Comparison of ENCODE assay signal across 13 mouse cellular contexts in the genomic region with DNA sequence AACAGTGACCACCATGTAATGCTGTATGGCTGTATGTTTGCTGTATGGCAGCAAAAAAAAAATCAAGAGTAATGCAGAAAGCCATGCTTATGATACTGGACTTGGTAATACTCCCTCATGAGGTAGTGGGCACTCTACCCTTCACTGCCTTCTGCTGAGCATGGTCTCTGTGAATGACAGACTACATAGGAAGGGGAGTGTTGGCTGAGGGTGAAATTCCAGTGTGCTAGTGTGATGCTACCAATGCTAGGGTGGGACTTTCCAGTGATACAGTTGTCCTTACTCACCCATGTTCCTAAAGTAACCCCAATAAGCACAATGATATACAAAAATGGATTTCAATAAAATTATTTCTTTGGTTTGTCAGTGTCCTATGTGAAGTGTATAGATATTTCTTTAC. TPM values are rescaled to one million over a fixed set of nuclear protein-coding genes. Genes with fewer than 3 reads are reported as not detected.
"Had no signal": no experiment of that assay in that cellular context is flagged by ENCODE, and none has a peak within 500 bp of the region (broad histone marks: within the 10 kb centered on the region; RNA-seq: fewer than 3 reads in every experiment).

No protein-coding gene starts in this region.

- DNase-seq: retina, postnatal 1 day; right cerebral cortex, adult 18-20 months; right cerebral cortex, postnatal 14 days; right cerebral cortex, postnatal 25 days; right cerebral cortex, postnatal 4 days; spleen, adult 18-20 months; thymus, adult 18-20 months; thymus, adult 2 months; thymus, postnatal 14 days; thymus, postnatal 25 days; thymus, postnatal 36 days; thymus, postnatal 4 days had no signal

RNA-seq across cellular contexts. Expression of a gene that starts 19.5 kb away (rescaled TPM):
- total RNA-seq: neutrophil, adult 5-6 weeks had no signal

RNA-seq across cellular contexts. Expression of a gene that starts 47.7 kb away (rescaled TPM):
- total RNA-seq: neutrophil, adult 5-6 weeks had no signal
